Mouse (Mus musculus) forebrain, embryonic 12.5 days (tissue): ENCODE results near the gene Pitpnb. TPM values are rescaled to one million over a fixed set of nuclear protein-coding genes. Genes with fewer than 3 reads are reported as not detected.

ENCODE experiments used
- ATAC-seq: fragments of 200-750 bp; cut with Nextera tagmentation; 2 replicates; pipeline ENCODE4 v1.8.0; 2017; ENCODE audit warnings: moderate TSS enrichment; ENCODE audit not compliant: low FRiP score
- H3K27ac ChIP-seq: fragments of 300-500 bp; sonication (generic); 2 replicates; pipeline ENCODE4 v1.5.1; 2016; ENCODE audit warnings: mild to moderate bottlenecking
- H3K27me3 ChIP-seq: fragments of 300-500 bp; sonication (generic); 2 replicates; pipeline ENCODE4 v1.6.1; 2016; ENCODE audit warnings: mild to moderate bottlenecking
- H3K36me3 ChIP-seq: fragments of 300-500 bp; sonication (generic); replicated peaks from 2 replicates; pipeline ENCODE4 v1.6.1; 2016; ENCODE audit warnings: mild to moderate bottlenecking
- H3K4me1 ChIP-seq: fragments of 300-500 bp; sonication (generic); 2 replicates; pipeline ENCODE4 v1.6.1; 2016
- H3K4me2 ChIP-seq: fragments of 300-500 bp; sonication (generic); 2 replicates; pipeline ENCODE4 v1.6.1; 2016; ENCODE audit warnings: mild to moderate bottlenecking, moderate library complexity
- H3K4me3 ChIP-seq: fragments of 300-500 bp; sonication (generic); replicated peaks from 2 replicates; pipeline ENCODE4 v1.5.1; 2016; ENCODE audit warnings: mild to moderate bottlenecking
- H3K9ac ChIP-seq: fragments of 300-500 bp; sonication (generic); 2 replicates; pipeline ENCODE4 v1.6.1; 2016; ENCODE audit warnings: mild to moderate bottlenecking
- H3K9me3 ChIP-seq: fragments of 300-500 bp; sonication (generic); 2 replicates; pipeline ENCODE4 v1.6.1; 2016
- WGBS: fragments of 180-500 bp; shearing (Covaris S2); methylation state at CpG from one replicate; pipeline ENCODE4 v1.1.7; 2016; 5-methylcytosine and 5-hydroxymethylcytosine counted together
- polyA plus RNA-seq: library from polyadenylated mRNA; unstranded; fragments of >200 nt; fragmentation: Nextera tagmentation; extraction: Ambion mirVana; gene quantifications from 2 replicates; pipeline ENCODE4 v1.2.1, GENCODE M21; 2016

Gene Pitpnb
- polyA plus RNA-seq, 1 experiment from 2014 or later = 113 TPM

DNA sequence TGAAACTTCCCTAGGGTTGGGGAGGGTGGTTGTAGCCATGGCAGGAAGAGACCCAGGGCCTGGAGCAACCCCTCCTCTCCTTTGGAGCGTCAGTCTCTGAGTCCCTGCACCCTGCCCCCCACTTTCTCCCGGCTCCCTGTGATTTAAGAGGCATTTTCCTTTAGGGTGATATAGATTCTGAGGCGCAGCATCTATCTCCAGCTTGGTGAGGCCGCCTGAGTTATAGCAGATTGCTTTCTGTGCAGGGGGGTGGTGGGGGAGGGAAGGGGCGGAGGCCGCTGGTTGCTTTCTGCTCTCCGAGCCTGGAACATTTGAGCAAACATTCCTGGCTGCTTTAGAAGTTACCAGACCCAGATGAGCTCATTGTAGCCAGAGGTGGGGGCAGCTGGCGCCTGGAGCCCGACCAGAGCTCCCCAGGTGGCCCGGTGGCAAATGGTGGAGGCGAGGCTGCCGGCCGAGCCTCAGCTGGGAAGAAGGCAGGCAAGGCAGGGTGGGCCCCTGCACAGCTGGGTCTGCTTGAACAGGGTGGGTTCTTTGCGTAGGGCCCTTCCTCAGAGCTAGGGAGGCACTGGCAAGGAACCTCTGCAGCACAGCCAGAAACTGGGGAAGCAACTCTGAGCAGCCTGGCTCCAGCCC is 78.0 kb downstream of the Pitpnb start:
- H3K4me2 ChIP-seq = no peak overlapping the region
- 0 out of 2 replicates have a peak, but pooled peaks have one; percentile 41 for ATAC-seq
- 20% methylated on average over 14 of the region's 14 CpGs for WGBS
- no peaks in the 10 kb centered on the region for H3K9me3 ChIP-seq
- peak overlapping the region; percentile 50; the same call in 1 of the 2 replicates for H3K27ac ChIP-seq
- no peaks in the 10 kb centered on the region for H3K36me3 ChIP-seq
- no peak overlapping the region for H3K4me3 ChIP-seq
- H3K27me3 ChIP-seq = peaks cover 28% of the 10 kb centered on the region
- H3K4me1 ChIP-seq = peaks cover 21% of the 10 kb centered on the region
- no peak overlapping the region for H3K9ac ChIP-seq

DNA sequence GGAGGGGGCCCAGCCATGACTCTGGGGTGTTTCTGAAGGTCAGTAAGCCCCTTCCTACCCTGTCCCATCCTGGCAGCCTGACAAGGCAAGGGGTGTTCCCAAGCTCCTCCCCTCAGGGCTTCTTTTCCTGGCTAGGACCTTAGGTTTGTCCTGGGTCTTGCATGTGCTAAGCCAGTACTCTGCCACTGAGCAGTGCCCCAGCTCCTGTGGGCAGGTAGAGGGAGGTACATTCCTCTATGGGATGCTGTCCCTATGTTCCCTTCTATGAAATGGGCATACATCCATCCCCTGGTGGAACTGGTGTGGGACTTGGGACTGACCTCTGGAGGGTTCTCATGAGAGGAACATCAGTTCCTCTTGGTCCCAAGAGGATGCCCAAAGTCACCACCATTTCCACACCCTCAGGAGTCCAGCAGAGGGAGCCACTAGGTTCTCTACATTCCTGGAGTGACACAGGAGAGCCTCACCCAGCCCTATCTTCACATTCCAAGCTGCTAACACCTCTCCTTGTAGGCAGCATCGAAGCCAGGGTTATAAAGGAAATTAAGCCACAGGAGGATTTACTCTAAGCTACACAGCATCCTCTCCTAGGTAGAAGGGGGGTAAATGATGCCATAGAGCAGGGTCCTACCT is 79.0 kb downstream of the Pitpnb start:
- Histone ChIP-seq H3K4me1 (peaks cover 31% of the 10 kb centered on the region), H3K27ac (no peak overlapping the region), H3K4me3 (no peak overlapping the region), H3K36me3 (no peaks in the 10 kb centered on the region), H3K4me2 (no peak overlapping the region), H3K27me3 (peaks cover 31% of the 10 kb centered on the region), H3K9me3 (no peaks in the 10 kb centered on the region), H3K9ac (no peak overlapping the region)
- WGBS = 39% methylated on average over 1 of the region's 1 CpGs
- no peak for ATAC-seq

DNA sequence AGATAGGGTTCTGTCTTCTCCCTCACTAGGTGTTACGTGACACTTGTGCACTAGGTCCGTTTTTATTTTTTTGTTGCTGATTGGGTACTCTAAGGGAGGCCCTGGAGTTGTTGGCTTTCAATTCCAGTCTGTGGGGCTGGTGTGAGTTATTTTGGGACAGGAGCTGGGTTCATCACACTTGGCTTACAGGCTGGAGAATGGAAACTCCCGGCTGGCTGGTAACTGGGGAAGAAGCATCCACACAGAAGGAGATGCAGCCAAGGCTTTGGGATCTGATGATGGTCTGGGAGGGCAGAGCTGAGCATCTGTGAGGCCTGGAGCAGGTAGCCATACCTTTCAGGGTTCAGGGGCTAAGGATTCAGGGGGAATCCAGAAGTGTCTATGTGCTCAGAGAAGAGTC is 80.1 kb downstream of the Pitpnb start:
- no peak for ATAC-seq
- H3K27me3 ChIP-seq = peaks cover 31% of the 10 kb centered on the region
- no peaks in the 10 kb centered on the region for H3K36me3 ChIP-seq
- H3K27ac ChIP-seq = no peak overlapping the region
- no peak overlapping the region for H3K4me3 ChIP-seq
- 76% methylated on average over 3 of the region's 3 CpGs for WGBS
- H3K9ac ChIP-seq = no peak overlapping the region
- peaks cover 42% of the 10 kb centered on the region for H3K4me1 ChIP-seq
- no peaks in the 10 kb centered on the region for H3K9me3 ChIP-seq
- H3K4me2 ChIP-seq = no peak overlapping the region

DNA sequence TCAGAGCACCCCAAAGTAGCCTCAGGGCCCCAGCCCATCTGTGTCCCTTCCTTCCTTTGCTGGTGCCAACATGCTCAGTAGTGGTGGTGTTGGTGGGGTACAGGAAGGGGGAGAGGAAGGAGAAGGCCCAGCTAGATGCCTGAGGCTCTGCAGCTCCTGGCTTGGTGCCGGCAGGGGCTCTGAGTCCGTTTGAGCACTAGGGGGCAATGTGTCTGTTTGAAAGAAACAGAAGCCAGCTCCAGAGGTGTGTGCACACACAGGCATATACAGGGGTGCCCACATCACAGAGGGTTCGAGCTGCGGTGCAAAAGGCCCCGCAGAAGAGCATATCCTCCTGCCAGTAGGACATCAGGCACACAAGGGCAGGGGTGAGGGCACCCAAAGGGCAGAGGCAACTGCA is 83.6 kb downstream of the Pitpnb start:
- H3K9me3 ChIP-seq = no peaks in the 10 kb centered on the region
- peak overlapping the region; percentile 98 for H3K4me2 ChIP-seq
- peak overlapping the region; percentile 100; the same call in 1 of the 2 replicates for H3K9ac ChIP-seq
- ATAC-seq = peak; percentile 28; the same call in 1 of the 2 replicates
- H3K4me1 ChIP-seq = peaks cover 39% of the 10 kb centered on the region
- peaks cover 25% of the 10 kb centered on the region for H3K27me3 ChIP-seq
- H3K27ac ChIP-seq = peak overlapping the region; percentile 98
- H3K4me3 ChIP-seq = peak overlapping the region; percentile 98
- H3K36me3 ChIP-seq = peaks cover 10% of the 10 kb centered on the region
- WGBS = 0% methylated on average over 5 of the region's 5 CpGs

- Histone ChIP-seq H3K27ac (peak overlapping the region; percentile 98), H3K9ac (peak overlapping the region; percentile 100), H3K4me3 (peak overlapping the region; percentile 98), H3K36me3 (peaks cover 17% of the 10 kb centered on the region), H3K9me3 (no peaks in the 10 kb centered on the region), H3K27me3 (peaks cover 20% of the 10 kb centered on the region), H3K4me1 (peaks cover 43% of the 10 kb centered on the region), H3K4me2 (peak overlapping the region; percentile 98)
- 27% methylated on average over 4 of the region's 4 CpGs for WGBS
- ATAC-seq = no peak
Measured at GRCm38 (mm10) chr5:111414770-111415249, 84.2 kb downstream of the Pitpnb start.

DNA sequence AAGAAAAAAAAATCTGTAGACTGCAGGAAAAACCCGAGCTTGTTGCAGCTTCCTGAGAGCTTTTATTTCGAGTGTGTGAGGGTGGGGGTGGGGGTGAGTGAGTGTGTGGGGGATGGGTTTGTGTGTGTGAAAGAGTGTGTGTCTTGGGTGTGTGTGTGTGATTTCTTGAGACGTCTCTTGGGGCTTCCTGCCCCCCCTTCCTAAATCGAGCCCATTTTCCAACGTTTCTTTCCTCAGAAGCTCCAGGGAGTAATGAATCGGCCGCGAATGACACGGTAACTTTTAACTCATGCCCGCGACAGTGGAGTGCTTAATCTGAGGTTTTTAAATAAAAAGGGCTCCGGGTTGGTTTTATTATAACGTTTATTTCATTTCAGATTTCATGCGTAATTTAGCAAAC is 85.0 kb downstream of the Pitpnb start:
- Histone ChIP-seq H3K27me3 (peaks cover 15% of the 10 kb centered on the region), H3K4me2 (peak overlapping the region; percentile 98), H3K9me3 (no peaks in the 10 kb centered on the region), H3K4me3 (peak overlapping the region; percentile 98), H3K9ac (peak overlapping the region; percentile 100), H3K4me1 (peaks cover 51% of the 10 kb centered on the region), H3K27ac (peak overlapping the region; percentile 98), H3K36me3 (peaks cover 24% of the 10 kb centered on the region)
- ATAC-seq = no peak
- WGBS = 1% methylated on average over 14 of the region's 14 CpGs

DNA sequence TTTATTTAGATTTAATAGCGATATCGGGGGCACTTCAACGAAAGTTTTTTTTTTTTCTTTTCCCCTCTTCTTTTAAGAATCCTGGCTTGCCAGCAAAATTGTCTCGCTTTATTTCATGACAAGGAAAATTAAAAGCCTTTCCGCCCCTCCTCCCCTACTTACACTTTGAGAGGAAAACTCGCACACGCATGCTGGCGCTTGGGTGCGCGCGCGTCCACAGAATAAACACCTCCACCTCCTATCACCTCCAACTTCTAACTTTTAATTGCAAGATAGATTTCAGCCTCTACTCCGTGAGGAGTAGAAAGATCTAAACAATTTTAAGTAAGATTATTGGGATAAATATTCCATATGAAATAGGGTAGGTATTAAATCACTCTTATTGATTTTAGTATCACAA is 85.5 kb downstream of the Pitpnb start:
- Histone ChIP-seq H3K27ac (peak overlapping the region; percentile 98), H3K9ac (peak overlapping the region; percentile 100), H3K4me2 (peak overlapping the region; percentile 98), H3K9me3 (no peaks in the 10 kb centered on the region), H3K27me3 (peaks cover 15% of the 10 kb centered on the region), H3K36me3 (peaks cover 29% of the 10 kb centered on the region), H3K4me1 (peaks cover 56% of the 10 kb centered on the region), H3K4me3 (peak overlapping the region; percentile 98)
- ATAC-seq = no peak
- WGBS = under 1% methylated on average over 13 of the region's 13 CpGs

DNA sequence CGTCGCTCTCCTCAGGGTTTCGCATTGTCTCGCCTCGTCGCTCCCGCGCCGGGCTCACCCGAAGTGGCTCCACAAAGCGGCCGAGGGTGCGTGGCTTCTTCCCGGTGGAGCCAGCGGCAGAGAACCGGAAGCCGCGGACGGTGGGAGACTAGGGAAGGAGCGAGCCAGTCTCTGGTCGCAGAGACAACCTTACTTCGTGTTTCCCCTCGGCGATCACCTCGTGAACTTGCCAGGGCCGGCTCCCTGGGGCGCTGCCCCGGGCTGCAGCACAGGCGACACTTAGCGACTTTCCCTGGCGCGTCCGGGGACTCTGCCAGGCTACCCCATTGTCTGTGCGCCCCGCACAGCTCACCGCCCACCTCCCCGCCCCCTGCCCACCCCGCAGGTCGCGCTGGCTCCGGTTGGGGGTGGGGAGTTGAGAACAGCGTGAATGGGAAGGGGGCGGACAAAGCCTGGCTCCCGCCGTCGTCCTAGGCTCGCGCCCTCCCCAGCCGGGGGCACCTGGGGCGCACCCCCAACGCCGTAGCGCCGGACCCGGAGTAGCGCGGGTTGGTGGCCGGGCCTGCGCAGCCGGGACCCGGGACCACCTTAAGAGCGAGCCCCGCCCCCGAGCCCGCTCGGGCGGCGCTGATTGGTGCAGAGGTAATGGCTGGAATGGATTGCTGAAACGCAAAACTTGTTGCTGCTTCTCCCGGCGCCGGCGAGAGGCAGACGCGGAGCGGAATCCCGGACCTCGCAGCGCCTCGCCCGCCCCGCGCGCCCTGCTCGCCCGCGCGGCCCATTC is 86.2 kb downstream of the Pitpnb start, which contains the start of gene Mn1:
Gene Mn1 (plus strand): TSS at position 772 of the 784 bp plus-strand sequence.
- peak; percentile 95 for ATAC-seq
- peaks cover 36% of the 10 kb centered on the region for H3K36me3 ChIP-seq
- under 1% methylated on average over 86 of the region's 88 CpGs for WGBS
- peak within 1 kb of the TSS; percentile 98 for H3K4me2 ChIP-seq
- peak within 1 kb of the TSS; percentile 98 for H3K4me3 ChIP-seq
- no peaks in the 10 kb centered on the region for H3K9me3 ChIP-seq
- H3K9ac ChIP-seq = peak within 1 kb of the TSS; percentile 100
- H3K27me3 ChIP-seq = peaks cover 9% of the 10 kb centered on the region; the same call in 1 of the 2 replicates
- H3K27ac ChIP-seq = peak within 1 kb of the TSS; percentile 98
- peaks cover 63% of the 10 kb centered on the region for H3K4me1 ChIP-seq

- H3K9ac ChIP-seq = peak overlapping the region; percentile 100
- peaks cover 71% of the 10 kb centered on the region for H3K4me1 ChIP-seq
- peaks cover 9% of the 10 kb centered on the region; the same call in 1 of the 2 replicates for H3K27me3 ChIP-seq
- peak overlapping the region; percentile 98 for H3K4me2 ChIP-seq
- ATAC-seq = no peak
- peaks cover 43% of the 10 kb centered on the region for H3K36me3 ChIP-seq
- under 1% methylated on average over 90 of the region's 105 CpGs for WGBS
- peak overlapping the region; percentile 98 for H3K4me3 ChIP-seq
- H3K9me3 ChIP-seq = no peaks in the 10 kb centered on the region
- H3K27ac ChIP-seq = peak overlapping the region; percentile 98
Measured at GRCm38 (mm10) chr5:111417378-111418131, 87.0 kb downstream of the Pitpnb start.

- H3K4me2 ChIP-seq = peak overlapping the region; percentile 98
- H3K27ac ChIP-seq = peak overlapping the region; percentile 98
- H3K9ac ChIP-seq = peak overlapping the region; percentile 100
- peaks cover 4% of the 10 kb centered on the region; the same call in 1 of the 2 replicates for H3K27me3 ChIP-seq
- H3K36me3 ChIP-seq = peaks cover 43% of the 10 kb centered on the region
- H3K4me1 ChIP-seq = peaks cover 75% of the 10 kb centered on the region
- under 1% methylated on average over 63 of the region's 63 CpGs for WGBS
- no peak for ATAC-seq
- H3K4me3 ChIP-seq = peak overlapping the region; percentile 98
- H3K9me3 ChIP-seq = no peaks in the 10 kb centered on the region
Measured at GRCm38 (mm10) chr5:111418202-111419120, 87.9 kb downstream of the Pitpnb start.
